Mouse (Mus musculus) kidney, adult 2 months (tissue): ENCODE data around the gene Gjb5.

Experiments used
- CTCF ChIP-seq: fragments of 200-500 bp; conservative IDR thresholded peaks from 2 replicates; pipeline ENCODE4 v1.5.1; 2011; ENCODE audit warnings: low read depth, mild to moderate bottlenecking, control low read depth, low read length, moderate library complexity, mixed read lengths; ENCODE audit not compliant: insufficient read depth, insufficient read length
- POLR2A ChIP-seq: fragments of 200-500 bp; IDR thresholded peaks from one replicate; pipeline ENCODE4 v1.6.1; 2011; ENCODE audit warnings: low read depth, low read length, control low read depth

- TF ChIP-seq POLR2A (no peak), CTCF (no peak; the same call in 1 of the 2 replicates)
Observed at GRCm38 (mm10) chr4:127363331-127363730, 5.3 kb upstream of the Gjb5 start.
